Mouse (Mus musculus): ENCODE measurements around the gene Olfr1404. TPM values are rescaled to one million over a fixed set of nuclear protein-coding genes. Genes with fewer than 3 reads are reported as not detected.

The Olfr1404 gene
- polyA plus RNA-seq, 2 experiments, result not detected

DNA sequence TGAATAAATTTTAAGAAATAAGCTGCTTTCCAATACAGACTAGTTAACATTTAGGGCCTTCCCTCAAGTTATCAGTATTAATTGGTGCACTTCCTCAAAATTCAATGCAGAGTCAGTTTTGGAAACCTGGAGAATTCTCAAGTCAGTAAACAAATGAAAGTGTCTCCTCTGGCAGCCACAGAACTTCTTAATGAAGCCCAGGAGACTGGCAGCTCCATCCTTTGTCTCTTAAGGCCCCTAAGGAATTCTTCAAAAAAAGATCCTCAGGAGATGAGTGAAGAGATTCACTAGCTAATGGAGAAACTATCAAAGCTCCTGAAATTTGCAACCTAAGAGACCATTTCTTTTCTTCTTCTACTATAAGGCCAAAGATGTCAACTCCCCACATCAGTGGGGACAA, 53.5 kb downstream of the Olfr1404 start, which contains the start of gene Olfr418:
TSS of gene Olfr418 (plus strand) at position 301 of the 400 bp plus-strand sequence.
- Histone ChIP-seq H3K27ac (no peak within 1 kb of the TSS), H3K4me3 (ENCODE audit: insufficient read depth in 1 of 2, low read depth in 2 of 2, low read length in 2 of 2) (no peak within 1 kb of the TSS), H3K27me3 (ENCODE audit: control insufficient read depth, insufficient read depth, low read length) (no peaks in the 10 kb centered on the region), H3K9me3 (ENCODE audit: control insufficient read depth, low read length) (no peaks in the 10 kb centered on the region), H3K4me1 (replicated peaks; ENCODE audit: control insufficient read depth in 2 of 2, insufficient read depth in 2 of 2, low read length in 1 of 2) (no peaks in the 10 kb centered on the region), H3K4me2 (ENCODE audit: low read depth) (no peak within 1 kb of the TSS), H3K9ac (replicated peaks) (no peak within 1 kb of the TSS), H3K36me3 (replicated peaks; ENCODE audit: control insufficient read depth, insufficient read depth, low read depth) (no peaks in the 10 kb centered on the region)
- DNase-seq (ENCODE audit: low read depth in 3 of 3, low spot score in 3 of 3), result no peak
- TF ChIP-seq CTCF (IDR thresholded peaks at IDR 0.05; ENCODE audit: low read depth), result no peak
- TF ChIP-seq EP300 (IDR thresholded peaks at IDR 0.05; ENCODE audit: low read depth), result no peak
- ATAC-seq (ENCODE audit: insufficient read depth), result no peak

Other genes starting within 250 kb of the Olfr1404 start
- not detected in 2 replicates for gene Olfr1408, start 75.0 kb upstream of the Olfr1404 start, polyA plus RNA-seq (2012; rRNA removed)
- not detected in 2 replicates for gene Olfr1408, start 75.0 kb upstream of the Olfr1404 start, polyA plus RNA-seq (2014; fragmentation: Nextera tagmentation; extraction: Ambion mirVana)
- not detected in 2 replicates for gene Olfr1406, start 21.8 kb upstream of the Olfr1404 start, polyA plus RNA-seq (2012; rRNA removed)
- not detected in 2 replicates for gene Olfr1406, start 21.8 kb upstream of the Olfr1404 start, polyA plus RNA-seq (2014; fragmentation: Nextera tagmentation; extraction: Ambion mirVana)
- not detected in 2 replicates for gene Olfr218, start 14.6 kb upstream of the Olfr1404 start, polyA plus RNA-seq (2012; rRNA removed)
- not detected in 2 replicates for gene Olfr218, start 14.6 kb upstream of the Olfr1404 start, polyA plus RNA-seq (2014; fragmentation: Nextera tagmentation; extraction: Ambion mirVana)
- 0.09 TPM in 1 of 2 replicates, not detected in the other for gene Fcer1a, start 14.8 kb downstream of the Olfr1404 start, polyA plus RNA-seq (2012; rRNA removed)
- gene Fcer1a, start 14.8 kb downstream of the Olfr1404 start, polyA plus RNA-seq (2014; fragmentation: Nextera tagmentation; extraction: Ambion mirVana), result 0.33 TPM in 1 of 2 replicates, not detected in the other
- gene Olfr418, start 53.6 kb downstream of the Olfr1404 start, polyA plus RNA-seq (2012; rRNA removed), result not detected in 2 replicates
- not detected in 2 replicates for gene Olfr418, start 53.6 kb downstream of the Olfr1404 start, polyA plus RNA-seq (2014; fragmentation: Nextera tagmentation; extraction: Ambion mirVana)
- not detected in 2 replicates for gene Mptx2, start 65.4 kb downstream of the Olfr1404 start, polyA plus RNA-seq (2012; rRNA removed)
- gene Mptx2, start 65.4 kb downstream of the Olfr1404 start, polyA plus RNA-seq (2014; fragmentation: Nextera tagmentation; extraction: Ambion mirVana), result not detected in 2 replicates
- 53.0 and 70.6 TPM in 2 replicates for gene Ackr1, start 121.4 kb downstream of the Olfr1404 start, polyA plus RNA-seq (2012; rRNA removed)
- 76.9 and 84.9 TPM in 2 replicates for gene Ackr1, start 121.4 kb downstream of the Olfr1404 start, polyA plus RNA-seq (2014; fragmentation: Nextera tagmentation; extraction: Ambion mirVana)
- gene Aim2, start 138.5 kb downstream of the Olfr1404 start, polyA plus RNA-seq (2012; rRNA removed), result 3.2 and 4.4 TPM in 2 replicates
- gene Aim2, start 138.5 kb downstream of the Olfr1404 start, polyA plus RNA-seq (2014; fragmentation: Nextera tagmentation; extraction: Ambion mirVana), result 1.7 and 3.3 TPM in 2 replicates
- 0.42 and 0.44 TPM in 2 replicates for gene Cadm3, start 155.3 kb downstream of the Olfr1404 start, polyA plus RNA-seq (2012; rRNA removed)
- gene Cadm3, start 155.3 kb downstream of the Olfr1404 start, polyA plus RNA-seq (2014; fragmentation: Nextera tagmentation; extraction: Ambion mirVana), result 0.87 and 0.89 TPM in 2 replicates

Measured in liver, embryonic 14.5 days (tissue).